Comparison of ENCODE assay signal across 12 mouse cellular contexts in the genomic region with DNA sequence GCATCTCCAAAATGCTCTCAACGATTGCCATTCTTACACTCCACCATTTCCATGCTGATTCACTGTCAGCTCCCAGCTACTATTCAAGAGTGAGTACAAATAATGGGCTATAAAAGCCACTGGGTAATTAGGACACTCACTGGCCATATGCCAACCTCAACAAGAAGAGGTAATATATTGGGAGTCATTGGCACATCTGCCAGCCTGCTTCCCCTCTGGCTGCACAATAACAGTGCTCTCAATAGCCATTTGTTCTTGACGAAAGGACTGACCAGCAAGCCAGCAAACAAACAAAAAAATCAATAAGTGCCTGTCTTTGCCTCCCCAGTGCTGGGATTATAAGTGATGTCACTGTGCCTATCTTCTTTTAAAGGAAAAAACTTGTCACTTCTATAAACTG.
A peak's percentile ranks its signal among the peaks of the same experiment; 100 is the strongest.
DNase-seq lines count a peak whose midpoint lies in the region; ATAC-seq and TF ChIP-seq lines count a peak whose summit lies in the region.
"Had no signal": no experiment of that assay in that cellular context is flagged by ENCODE, and none has a peak within 500 bp of the region (broad histone marks: within the 10 kb centered on the region; RNA-seq: fewer than 3 reads in every experiment).

No protein-coding gene starts in this region.

- ATAC-seq in liver, postnatal 0 days, result peak; percentile 56
- ATAC-seq in liver, embryonic 12.5 days, result no peak
- ATAC-seq in forebrain, embryonic 16.5 days, result peak; percentile 43; the same call in 1 of the 2 replicates
- ATAC-seq in neural tube, embryonic 12.5 days (ENCODE audit: low FRiP score, low read depth), result peak; percentile 92
- no peak for ATAC-seq in CD4-positive, CD25-positive, alpha-beta regulatory T cell, adult 4 months
- ATAC-seq: intestine, embryonic 16.5 days had no signal

- TF ChIP-seq EP300 in liver, postnatal 0 days (IDR thresholded peaks at IDR 0.05; ENCODE audit: low read depth), result no peak

- TF ChIP-seq CTCF in liver, postnatal 0 days (IDR thresholded peaks at IDR 0.05; ENCODE audit: low read depth), result no peak

- H3K36me3 ChIP-seq in liver, postnatal 0 days (replicated peaks; ENCODE audit: insufficient read depth, low read length), result no peaks in the 10 kb centered on the region
- no peaks in the 10 kb centered on the region for H3K36me3 ChIP-seq in liver, embryonic 12.5 days
- no peaks in the 10 kb centered on the region for H3K36me3 ChIP-seq in forebrain, embryonic 16.5 days (ENCODE audit: control insufficient read depth, insufficient read depth)
- no peaks in the 10 kb centered on the region for H3K36me3 ChIP-seq in neural tube, embryonic 12.5 days
- H3K36me3 ChIP-seq: limb, embryonic 15.5 days had no signal

- H3K9me3 ChIP-seq in liver, postnatal 0 days (ENCODE audit: low read length), result no peaks in the 10 kb centered on the region
- H3K9me3 ChIP-seq in liver, embryonic 12.5 days (replicated peaks), result no peaks in the 10 kb centered on the region
- H3K9me3 ChIP-seq in forebrain, embryonic 16.5 days (ENCODE audit: control insufficient read depth, low read length), result no peaks in the 10 kb centered on the region
- no peaks in the 10 kb centered on the region for H3K9me3 ChIP-seq in neural tube, embryonic 12.5 days
- H3K9me3 ChIP-seq: limb, embryonic 15.5 days had no signal

- no peak overlapping the region for H3K9ac ChIP-seq in liver, postnatal 0 days (replicated peaks)
- H3K9ac ChIP-seq in liver, embryonic 12.5 days, result no peak overlapping the region
- H3K9ac ChIP-seq in forebrain, embryonic 16.5 days (replicated peaks; ENCODE audit: low read depth, low read length), result no peak overlapping the region
- no peak overlapping the region for H3K9ac ChIP-seq in neural tube, embryonic 12.5 days
- H3K9ac ChIP-seq: limb, embryonic 15.5 days had no signal

- no peaks in the 10 kb centered on the region for H3K4me1 ChIP-seq in liver, postnatal 0 days (ENCODE audit: insufficient read depth)
- no peaks in the 10 kb centered on the region for H3K4me1 ChIP-seq in liver, embryonic 12.5 days
- H3K4me1 ChIP-seq in forebrain, embryonic 16.5 days (replicated peaks; ENCODE audit: control insufficient read depth, insufficient read depth, low read length), result peaks cover 10% of the 10 kb centered on the region
- peaks cover 20% of the 10 kb centered on the region for H3K4me1 ChIP-seq in neural tube, embryonic 12.5 days

- DNase-seq in cerebellum, adult 9-11 months, result peak; percentile 9
- DNase-seq in cerebellum, postnatal 10 days, result no peak
- DNase-seq in liver, postnatal 0 days, result no peak
- no peak for DNase-seq in adrenal gland, postnatal 4 days (ENCODE audit: low spot score in 2 of 2)
- DNase-seq: adrenal gland, adult 8-10 months; thymus, postnatal 25 days had no signal

- no peak overlapping the region for H3K4me2 ChIP-seq in liver, postnatal 0 days (ENCODE audit: low read depth, low read length)
- no peak overlapping the region for H3K4me2 ChIP-seq in liver, embryonic 12.5 days
- no peak overlapping the region for H3K4me2 ChIP-seq in forebrain, embryonic 16.5 days (ENCODE audit: low read length)
- H3K4me2 ChIP-seq in neural tube, embryonic 12.5 days (replicated peaks), result 0 out of 2 replicates have a peak overlapping the region, but pooled peaks have one; percentile 9
- H3K4me2 ChIP-seq: limb, embryonic 15.5 days had no signal

- 58% methylated on average over 2 of the region's 2 CpGs for WGBS in liver, postnatal 0 days (ENCODE audit: insufficient replicate concordance)
- 65% methylated on average over 2 of the region's 2 CpGs for WGBS in liver, embryonic 12.5 days (ENCODE audit: insufficient replicate concordance)
- WGBS in forebrain, embryonic 16.5 days, result 7% methylated on average over 2 of the region's 2 CpGs
- WGBS in neural tube, embryonic 12.5 days, result 13% methylated on average over 2 of the region's 2 CpGs

- H3K27me3 ChIP-seq in liver, postnatal 0 days (ENCODE audit: insufficient read depth, low read length), result no peaks in the 10 kb centered on the region
- H3K27me3 ChIP-seq in liver, embryonic 12.5 days (replicated peaks), result no peaks in the 10 kb centered on the region
- no peaks in the 10 kb centered on the region for H3K27me3 ChIP-seq in forebrain, embryonic 16.5 days (replicated peaks; ENCODE audit: control insufficient read depth, insufficient read depth, low read length)
- H3K27me3 ChIP-seq in neural tube, embryonic 12.5 days (replicated peaks), result no peaks in the 10 kb centered on the region
- H3K27me3 ChIP-seq: limb, embryonic 15.5 days had no signal

- H3K4me3 ChIP-seq in liver, postnatal 0 days (ENCODE audit: low read depth, low read length), result no peak overlapping the region
- H3K4me3 ChIP-seq in liver, embryonic 12.5 days, result no peak overlapping the region
- H3K4me3 ChIP-seq in forebrain, embryonic 16.5 days (replicated peaks; ENCODE audit: low read length), result no peak overlapping the region
- no peak overlapping the region for H3K4me3 ChIP-seq in neural tube, embryonic 12.5 days
- H3K4me3 ChIP-seq: limb, embryonic 15.5 days had no signal

- no peak overlapping the region for H3K27ac ChIP-seq in liver, postnatal 0 days (ENCODE audit: low read depth)
- no peak overlapping the region for H3K27ac ChIP-seq in liver, embryonic 12.5 days
- no peak overlapping the region for H3K27ac ChIP-seq in forebrain, embryonic 16.5 days (ENCODE audit: low read length)
- H3K27ac ChIP-seq in neural tube, embryonic 12.5 days, result no peak overlapping the region
- H3K27ac ChIP-seq: limb, embryonic 15.5 days had no signal

Comparison
In these comparisons a context has a peak if more than half of its experiments do, and no peak if none do; other contexts are left out.
1. ATAC-seq: peak in liver, postnatal 0 days (single experiment), forebrain, embryonic 16.5 days (single experiment) and neural tube, embryonic 12.5 days (single experiment); none in liver, embryonic 12.5 days (single experiment) and CD4-positive, CD25-positive, alpha-beta regulatory T cell, adult 4 months (single experiment).